Mouse (Mus musculus) heart, adult 2 months (tissue): ENCODE results near the gene Il13ra2. TPM values are rescaled to one million over a fixed set of nuclear protein-coding genes. Genes with fewer than 3 reads are reported as not detected.
"Not testable (repeated sequence)": the region's sequence is repeated elsewhere in the genome, so short reads cannot be mapped to it uniquely, and the experiment has no call there.

Experiments
- DNase-seq, 2 experiments: peaks; one replicate each; pipeline ENCODE4 v3.0.0; 2021
- H3K27ac ChIP-seq: fragments of 200-600 bp; 2 replicates; pipeline ENCODE4 v1.8.1; 2022
- H3K27me3 ChIP-seq: fragments of 200-500 bp; 2 replicates; pipeline ENCODE4 v1.6.1; 2012; ENCODE audit warnings: mild to moderate bottlenecking, low read length, inconsistent platforms, mixed read lengths; ENCODE audit not compliant: control insufficient read depth, insufficient read depth
- H3K36me3 ChIP-seq: fragments of 200-500 bp; 2 replicates; pipeline ENCODE4 v1.6.1; 2012; ENCODE audit warnings: low read length, inconsistent platforms; ENCODE audit not compliant: control insufficient read depth, insufficient read depth
- H3K4me1 ChIP-seq: fragments of 200-500 bp; 2 replicates; pipeline ENCODE4 v1.6.1; 2011; ENCODE audit warnings: low read length; ENCODE audit not compliant: control insufficient read depth, insufficient read depth
- H3K4me3 ChIP-seq: fragments of 200-600 bp; 2 replicates; pipeline ENCODE4 v1.8.1; 2022
- H3K79me2 ChIP-seq: fragments of 200-500 bp; replicated peaks from 2 replicates; pipeline ENCODE4 v1.6.1; 2012; ENCODE audit warnings: mild to moderate bottlenecking, inconsistent platforms, low read length, moderate library complexity, mixed read lengths; ENCODE audit not compliant: control insufficient read depth, insufficient read depth
- H3K9ac ChIP-seq: fragments of 200-500 bp; 2 replicates; pipeline ENCODE4 v1.6.1; 2012; ENCODE audit warnings: low read depth, mild to moderate bottlenecking, control low read depth, inconsistent platforms, low read length, mixed read lengths
- CTCF ChIP-seq: fragments of 200-600 bp; IDR thresholded peaks from 2 replicates; pipeline ENCODE4 v1.8.1; 2022; ENCODE audit warnings: antibody characterized with exemption, mild to moderate bottlenecking, moderate library complexity
- EP300 ChIP-seq: fragments of 200-500 bp; IDR thresholded peaks from 2 replicates; pipeline ENCODE4 v1.6.1; 2011; ENCODE audit warnings: low read depth, low read length, control low read depth; ENCODE audit not compliant: insufficient read depth
- POLR2A ChIP-seq: fragments of 200-500 bp; IDR thresholded peaks from 2 replicates; pipeline ENCODE4 v1.6.1; 2011; ENCODE audit warnings: mild to moderate bottlenecking, low read depth, low read length, control low read depth; ENCODE audit not compliant: insufficient read depth
- WGBS: fragments of 180-500 bp; shearing (Covaris S2); methylation state at CpG from one replicate; pipeline ENCODE4 v1.1.7; 2018; 5-methylcytosine and 5-hydroxymethylcytosine counted together
- intact Hi-C: fragments of 180-260 bp; cut with DNase I; formaldehyde crosslinking; loops from one replicate; pipeline ENCODE4 v1.15.1; 2025
- long read RNA-seq: library from polyadenylated mRNA; stranded (forward); transcript quantifications from one replicate; pipeline ENCODE4 v2.0.0, GENCODE M21; 2021
- polyA plus RNA-seq: library from polyadenylated mRNA; depleted of rRNA; stranded (reverse); fragments of >200 nt; gene quantifications from 2 replicates; pipeline ENCODE4 v1.2.3, GENCODE M21; 2012; rRNA removed
- total RNA-seq, 2 experiments: library from RNA; stranded (reverse); gene quantifications; 2 replicates each; pipeline ENCODE4 v1.2.3; 2021

The Il13ra2 gene
- total RNA-seq = not detected
- polyA plus RNA-seq = not detected in 2 replicates
- long read RNA-seq = 0 reads

GRCm38 (mm10) chrX:147429129-147429528 is at the start of gene Il13ra2:
Gene Il13ra2, minus strand, starts transcription at chrX:147429192.
- no peaks in the 10 kb centered on the region for H3K36me3 ChIP-seq
- H3K4me1 ChIP-seq = no peaks in the 10 kb centered on the region
- H3K4me3 ChIP-seq = no peak within 1 kb of the TSS
- WGBS = 9% methylated on average over 1 of the region's 1 CpGs
- TF ChIP-seq POLR2A = no peak
- TF ChIP-seq EP300 = no peak
- TF ChIP-seq CTCF = no peak
- no peaks in the 10 kb centered on the region for H3K79me2 ChIP-seq
- no peak for DNase-seq
- intact Hi-C loops = no loop called here
- H3K27me3 ChIP-seq = no peaks in the 10 kb centered on the region
- no peak within 1 kb of the TSS for H3K27ac ChIP-seq
- no peak within 1 kb of the TSS for H3K9ac ChIP-seq

GRCm38 (mm10) chrX:147453610-147454009 is 24.6 kb upstream of the Il13ra2 start, which contains the start of gene Vmn1r239-ps:
Gene Vmn1r239-ps, minus strand, starts transcription at chrX:147453710.
- H3K9ac ChIP-seq, H3K27ac ChIP-seq, H3K4me3 ChIP-seq, H3K79me2 ChIP-seq, DNase-seq, H3K27me3 ChIP-seq, intact Hi-C loops, H3K4me1 ChIP-seq, H3K36me3 ChIP-seq: not testable (repeated sequence)
- 69% methylated on average over 1 of the region's 1 CpGs for WGBS

GRCm38 (mm10) chrX:147443386-147443785 is 14.4 kb upstream of the Il13ra2 start:
- no peak for DNase-seq

GRCm38 (mm10) chrX:147435400-147435799 is 6.4 kb upstream of the Il13ra2 start:
- Histone ChIP-seq H3K27ac (no peak overlapping the region), H3K27me3 (no peaks in the 10 kb centered on the region), H3K4me3 (no peak overlapping the region), H3K79me2 (no peaks in the 10 kb centered on the region), H3K36me3 (no peaks in the 10 kb centered on the region), H3K9ac (no peak overlapping the region), H3K4me1 (no peaks in the 10 kb centered on the region)
- no peak for DNase-seq
- WGBS = 71% methylated on average over 2 of the region's 2 CpGs
- intact Hi-C loops = loop anchor here (5.0 kb wide), 1 partner anchor 52 kb away; no protein-coding TSS in a partner anchor
- TF ChIP-seq POLR2A = no peak
- TF ChIP-seq CTCF = no peak
- no peak for TF ChIP-seq EP300

More at GRCm38 (mm10) chrX:147443386-147443785, 14.4 kb upstream of the Il13ra2 start:
- Histone ChIP-seq H3K4me3 (no peak overlapping the region), H3K27me3 (no peaks in the 10 kb centered on the region), H3K79me2 (no peaks in the 10 kb centered on the region), H3K9ac (no peak overlapping the region), H3K4me1 (no peaks in the 10 kb centered on the region), H3K36me3 (no peaks in the 10 kb centered on the region), H3K27ac (no peak overlapping the region)
- TF ChIP-seq EP300 = no peak
- TF ChIP-seq CTCF = no peak
- TF ChIP-seq POLR2A = no peak
- intact Hi-C loops = no loop called here
- WGBS = 71% methylated on average over 4 of the region's 4 CpGs

- Histone ChIP-seq H3K27me3 (no peaks in the 10 kb centered on the region), H3K9ac (no peak overlapping the region), H3K4me1 (no peaks in the 10 kb centered on the region), H3K36me3 (no peaks in the 10 kb centered on the region), H3K79me2 (no peaks in the 10 kb centered on the region), H3K4me3 (no peak overlapping the region), H3K27ac (no peak overlapping the region)
- peak in 1 of 2 experiments; percentile 3 for DNase-seq
- TF ChIP-seq CTCF (no peak), EP300 (no peak), POLR2A (no peak)
- 24% methylated on average over 1 of the region's 1 CpGs for WGBS
- intact Hi-C loops = no loop called here
Measured at GRCm38 (mm10) chrX:147429753-147430152, 761 bp upstream of the Il13ra2 start.

GRCm38 (mm10) chrX:147393446-147393845 is 35.5 kb downstream of the Il13ra2 start:
- 42% methylated on average over 1 of the region's 1 CpGs for WGBS
- no peak for DNase-seq
- Histone ChIP-seq H3K4me3 (no peak overlapping the region), H3K36me3 (no peaks in the 10 kb centered on the region), H3K27ac (no peak overlapping the region), H3K4me1 (no peaks in the 10 kb centered on the region), H3K27me3 (no peaks in the 10 kb centered on the region), H3K79me2 (no peaks in the 10 kb centered on the region), H3K9ac (no peak overlapping the region)
- TF ChIP-seq POLR2A (no peak), CTCF (no peak)
- intact Hi-C loops = no loop called here

- Histone ChIP-seq H3K27ac (no peak overlapping the region), H3K36me3 (no peaks in the 10 kb centered on the region), H3K4me3 (no peak overlapping the region), H3K4me1 (no peaks in the 10 kb centered on the region), H3K9ac (no peak overlapping the region), H3K27me3 (no peaks in the 10 kb centered on the region), H3K79me2 (no peaks in the 10 kb centered on the region)
- intact Hi-C loops = no loop called here
- 75% methylated on average over 2 of the region's 2 CpGs for WGBS
- TF ChIP-seq POLR2A (no peak), CTCF (no peak), EP300 (no peak)
- no peak for DNase-seq
Measured at GRCm38 (mm10) chrX:147349167-147349566, 79.8 kb downstream of the Il13ra2 start.

Other genes with a start within 250 kb of the Il13ra2 start
- gene Vmn1r239-ps, start 24.5 kb upstream of the Il13ra2 start, total RNA-seq = not detected
- gene Vmn1r239-ps, start 24.5 kb upstream of the Il13ra2 start, polyA plus RNA-seq = not detected in 2 replicates
- gene Lrch2, start 124.9 kb upstream of the Il13ra2 start, total RNA-seq = 1 to 10 TPM; 1.6 to 1.8 TPM
- 0.33 and 0.50 TPM in 2 replicates for gene Lrch2, start 124.9 kb upstream of the Il13ra2 start, polyA plus RNA-seq